Mouse (Mus musculus) intestine, postnatal 0 days (tissue): ENCODE measurements around the gene Srd5a3. TPM values are rescaled to one million over a fixed set of nuclear protein-coding genes. Genes with fewer than 3 reads are reported as not detected.

Experiments used
- ATAC-seq: fragments of 200-750 bp; cut with Nextera tagmentation; 2 replicates; pipeline ENCODE4 v1.8.0; 2017; ENCODE audit warnings: mild to moderate bottlenecking, moderate TSS enrichment, moderate library complexity
- H3K27ac ChIP-seq: fragments of 300-500 bp; sonication (generic); 2 replicates; pipeline ENCODE4 v1.5.1; 2014; ENCODE audit warnings: mild to moderate bottlenecking, low read depth, low read length, moderate library complexity
- H3K27me3 ChIP-seq: fragments of 300-500 bp; sonication (generic); replicated peaks from 2 replicates; pipeline ENCODE4 v1.6.1; 2014; ENCODE audit warnings: low read length, mixed read lengths; ENCODE audit not compliant: control insufficient read depth, insufficient read depth
- H3K36me3 ChIP-seq: fragments of 300-500 bp; sonication (generic); 2 replicates; pipeline ENCODE4 v1.6.1; 2014; ENCODE audit warnings: mild to moderate bottlenecking, moderate library complexity; ENCODE audit not compliant: control insufficient read depth, insufficient read depth
- H3K4me1 ChIP-seq: fragments of 300-500 bp; sonication (generic); replicated peaks from 2 replicates; pipeline ENCODE4 v1.6.1; 2014; ENCODE audit warnings: antibody characterized with exemption, low read length, mixed read lengths; ENCODE audit not compliant: control insufficient read depth, insufficient read depth
- H3K4me2 ChIP-seq: fragments of 300-500 bp; sonication (generic); replicated peaks from 2 replicates; pipeline ENCODE4 v1.6.1; 2014; ENCODE audit warnings: low read depth, mild to moderate bottlenecking, moderate library complexity
- H3K4me3 ChIP-seq: fragments of 300-500 bp; sonication (generic); 2 replicates; pipeline ENCODE4 v1.5.1; 2014; ENCODE audit warnings: low read depth, low read length
- H3K9ac ChIP-seq: fragments of 300-500 bp; sonication (generic); 2 replicates; pipeline ENCODE4 v1.6.1; 2014; ENCODE audit warnings: mild to moderate bottlenecking, low read depth, low read length
- H3K9me3 ChIP-seq: fragments of 300-500 bp; sonication (generic); 2 replicates; pipeline ENCODE4 v1.6.1; 2016; ENCODE audit warnings: mixed run types; ENCODE audit not compliant: control insufficient read depth
- CTCF ChIP-seq: sonication (generic); IDR thresholded peaks from 2 replicates; pipeline ENCODE4 v1.5.1; 2016; ENCODE audit warnings: low read depth, mild to moderate bottlenecking, control low read depth, antibody characterized with exemption, moderate library complexity
- WGBS: fragments of 180-500 bp; shearing (Covaris S2); extraction: QIAGEN DNeasy Blood & Tissue Kit; methylation state at CpG from one replicate; pipeline ENCODE4 v1.1.7; 2014; 5-methylcytosine and 5-hydroxymethylcytosine counted together
- polyA plus RNA-seq: library from polyadenylated mRNA; unstranded; fragments of >200 nt; fragmentation: Nextera tagmentation; extraction: Ambion mirVana; gene quantifications from 2 replicates; pipeline ENCODE4 v1.2.1, GENCODE M21; 2015

The Srd5a3 gene
- polyA plus RNA-seq, 1 experiment from 2014 or later: 44.1 TPM

DNA sequence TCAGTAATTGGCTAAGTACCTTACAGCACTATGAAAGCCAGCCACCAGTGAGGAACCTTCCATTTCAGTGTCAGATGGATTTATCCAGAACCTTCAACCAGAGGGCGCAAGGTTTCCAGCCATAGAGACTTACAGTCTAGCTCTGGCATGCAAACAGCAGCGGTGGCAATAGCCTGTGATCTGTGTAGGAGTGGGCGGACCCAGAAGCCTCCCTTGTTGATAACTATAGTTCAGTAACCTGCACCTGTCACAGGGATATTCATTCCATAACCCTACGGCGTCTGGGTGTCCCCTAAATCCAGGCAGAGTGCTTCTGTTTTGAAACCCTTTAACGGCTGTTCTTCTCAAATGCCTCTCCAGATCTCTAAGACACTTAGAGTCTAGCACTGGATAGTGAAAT, 19.5 kb downstream of the Srd5a3 start:
- no peaks in the 10 kb centered on the region for H3K4me1 ChIP-seq
- peak; percentile 47 for TF ChIP-seq CTCF
- no peaks in the 10 kb centered on the region for H3K27me3 ChIP-seq
- H3K36me3 ChIP-seq: peaks cover 10% of the 10 kb centered on the region; the same call in 1 of the 2 replicates
- H3K4me2 ChIP-seq: no peak overlapping the region
- H3K27ac ChIP-seq: no peak overlapping the region
- H3K9ac ChIP-seq: no peak overlapping the region
- no peaks in the 10 kb centered on the region for H3K9me3 ChIP-seq
- no peak; the same call in 1 of the 2 replicates for ATAC-seq
- no peak overlapping the region for H3K4me3 ChIP-seq
- 59% methylated on average over 6 of the region's 6 CpGs for WGBS

DNA sequence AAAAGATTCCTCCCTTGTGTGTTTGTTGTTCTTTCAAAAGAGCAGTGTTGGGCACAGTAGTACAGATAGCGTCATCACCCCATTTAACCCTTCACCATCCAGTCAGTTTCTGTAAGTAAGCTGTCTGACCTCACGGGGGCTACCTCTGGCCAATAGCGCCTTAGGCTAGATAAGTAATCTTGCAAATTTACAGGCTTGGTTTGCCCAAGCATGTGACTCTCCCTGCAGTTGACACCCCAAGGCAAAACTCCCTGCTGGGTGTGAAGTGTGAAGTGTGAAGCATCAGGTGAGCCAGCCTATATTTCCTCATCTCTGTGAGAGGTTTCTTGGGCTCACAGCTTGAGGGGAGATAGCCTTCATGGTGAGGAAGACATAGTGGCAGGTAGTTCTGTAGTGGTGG, 20.0 kb downstream of the Srd5a3 start:
- Histone ChIP-seq H3K27me3 (no peaks in the 10 kb centered on the region), H3K4me2 (no peak overlapping the region), H3K4me1 (no peaks in the 10 kb centered on the region), H3K36me3 (peaks cover 9% of the 10 kb centered on the region; the same call in 1 of the 2 replicates), H3K9ac (no peak overlapping the region), H3K4me3 (no peak overlapping the region), H3K27ac (no peak overlapping the region), H3K9me3 (no peaks in the 10 kb centered on the region)
- TF ChIP-seq CTCF: no peak
- 50% methylated on average over 3 of the region's 3 CpGs for WGBS
- no peak for ATAC-seq

GRCm38 (mm10) chr5:76161491-76161890, 21.4 kb downstream of the Srd5a3 start:
- Histone ChIP-seq H3K27me3 (no peaks in the 10 kb centered on the region), H3K9ac (no peak overlapping the region), H3K9me3 (no peaks in the 10 kb centered on the region), H3K36me3 (peaks cover under 1% of the 10 kb centered on the region; the same call in 1 of the 2 replicates), H3K4me3 (no peak overlapping the region), H3K27ac (no peak overlapping the region), H3K4me1 (no peaks in the 10 kb centered on the region), H3K4me2 (no peak overlapping the region)
- no peak for TF ChIP-seq CTCF
- no peak for ATAC-seq
- WGBS: 87% methylated on average over 6 of the region's 6 CpGs

GRCm38 (mm10) chr5:76162926-76163325, 22.9 kb downstream of the Srd5a3 start:
- 86% methylated on average over 5 of the region's 5 CpGs for WGBS

DNA sequence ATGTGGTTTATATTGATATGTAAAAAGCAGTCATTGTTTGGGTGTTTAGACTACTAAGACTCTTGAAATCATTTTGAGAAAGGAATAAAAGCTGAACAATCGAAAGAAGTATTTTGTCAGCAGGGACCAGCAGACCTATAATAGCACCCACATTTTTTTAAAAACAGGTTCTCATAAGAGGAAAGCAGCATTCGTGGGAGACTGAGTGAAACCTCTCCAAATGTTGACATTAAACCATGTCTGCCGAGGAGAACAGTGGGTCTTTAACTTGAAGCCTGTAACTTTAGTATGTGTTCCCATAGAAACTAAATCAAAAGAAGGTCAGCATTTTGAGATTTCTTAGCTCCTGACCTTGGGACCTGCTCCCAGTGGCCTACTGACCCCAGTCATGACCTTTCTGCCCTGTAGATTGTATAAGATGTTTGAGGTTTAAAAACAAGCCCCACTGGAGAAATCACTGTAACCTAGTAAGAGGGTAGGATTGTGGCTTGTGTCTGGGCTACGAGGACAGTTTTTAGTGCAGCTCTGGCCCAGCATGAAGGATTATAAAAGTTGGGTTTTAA, 23.8 kb downstream of the Srd5a3 start:
- Histone ChIP-seq H3K9me3 (no peaks in the 10 kb centered on the region), H3K9ac (no peak overlapping the region), H3K4me2 (no peak overlapping the region), H3K36me3 (no peaks in the 10 kb centered on the region), H3K4me1 (no peaks in the 10 kb centered on the region), H3K4me3 (no peak overlapping the region), H3K27me3 (no peaks in the 10 kb centered on the region), H3K27ac (no peak overlapping the region)
- 52% methylated on average over 4 of the region's 4 CpGs for whole genome bisulfite sequencing
- ATAC-seq: no peak
- TF ChIP-seq CTCF: no peak

More at GRCm38 (mm10) chr5:76162926-76163325, 22.9 kb downstream of the Srd5a3 start:
- Histone ChIP-seq H3K9me3 (no peaks in the 10 kb centered on the region), H3K4me3 (no peak overlapping the region), H3K4me2 (no peak overlapping the region), H3K9ac (no peak overlapping the region), H3K4me1 (no peaks in the 10 kb centered on the region), H3K27ac (no peak overlapping the region), H3K27me3 (no peaks in the 10 kb centered on the region), H3K36me3 (no peaks in the 10 kb centered on the region)
- TF ChIP-seq CTCF: no peak
- no peak for ATAC-seq

GRCm38 (mm10) chr5:76164827-76165226, 24.8 kb downstream of the Srd5a3 start:
- WGBS: 76% methylated on average over 7 of the region's 7 CpGs
- Histone ChIP-seq H3K4me2 (no peak overlapping the region), H3K9ac (no peak overlapping the region), H3K27ac (no peak overlapping the region), H3K9me3 (no peaks in the 10 kb centered on the region), H3K4me3 (no peak overlapping the region), H3K4me1 (no peaks in the 10 kb centered on the region), H3K27me3 (no peaks in the 10 kb centered on the region), H3K36me3 (no peaks in the 10 kb centered on the region)
- TF ChIP-seq CTCF: no peak
- no peak for ATAC-seq

GRCm38 (mm10) chr5:76170522-76170921, 30.5 kb downstream of the Srd5a3 start:
- Histone ChIP-seq H3K27ac (no peak overlapping the region), H3K9ac (no peak overlapping the region), H3K9me3 (no peaks in the 10 kb centered on the region), H3K4me1 (no peaks in the 10 kb centered on the region), H3K4me2 (no peak overlapping the region), H3K27me3 (no peaks in the 10 kb centered on the region), H3K36me3 (no peaks in the 10 kb centered on the region), H3K4me3 (no peak overlapping the region)
- 80% methylated on average over 4 of the region's 4 CpGs for WGBS
- no peak for TF ChIP-seq CTCF
- no peak for ATAC-seq
